Mouse (Mus musculus) liver, embryonic 16.5 days (tissue): Measurements from ENCODE around the gene Galnt16. TPM values are rescaled to one million over a fixed set of nuclear protein-coding genes. Genes with fewer than 3 reads are reported as not detected.

Experiments
- ATAC-seq: fragments of 200-750 bp; cut with Nextera tagmentation; 2 replicates; pipeline ENCODE4 v1.8.0; 2017; ENCODE audit warnings: low read depth, mild to moderate bottlenecking, moderate number of reproducible peaks, moderate library complexity
- H3K27ac ChIP-seq: fragments of 300-500 bp; sonication (generic); 2 replicates; pipeline ENCODE4 v1.5.1; 2014; ENCODE audit warnings: mild to moderate bottlenecking, low read length
- H3K27me3 ChIP-seq: fragments of 300-500 bp; sonication (generic); 2 replicates; pipeline ENCODE4 v1.6.1; 2014; ENCODE audit warnings: low read depth, low read length, mixed read lengths; ENCODE audit not compliant: control insufficient read depth, insufficient read depth
- H3K36me3 ChIP-seq: fragments of 300-500 bp; sonication (generic); 2 replicates; pipeline ENCODE4 v1.6.1; 2014; ENCODE audit warnings: mild to moderate bottlenecking; ENCODE audit not compliant: control insufficient read depth, insufficient read depth
- H3K4me1 ChIP-seq: fragments of 300-500 bp; sonication (generic); 2 replicates; pipeline ENCODE4 v1.6.1; 2014; ENCODE audit warnings: low read depth, low read length, mixed read lengths; ENCODE audit not compliant: control insufficient read depth
- H3K4me2 ChIP-seq: fragments of 300-500 bp; sonication (generic); 2 replicates; pipeline ENCODE4 v1.6.1; 2014; ENCODE audit warnings: low read depth, low read length, mixed read lengths
- H3K4me3 ChIP-seq: fragments of 300-500 bp; sonication (generic); 2 replicates; pipeline ENCODE4 v1.5.1; 2014; ENCODE audit warnings: low read depth, mild to moderate bottlenecking, low read length
- H3K9ac ChIP-seq: fragments of 300-500 bp; sonication (generic); 2 replicates; pipeline ENCODE4 v1.6.1; 2014; ENCODE audit warnings: low read depth, low read length
- H3K9me3 ChIP-seq: fragments of 300-500 bp; sonication (generic); replicated peaks from 2 replicates; pipeline ENCODE4 v1.6.1; 2016; ENCODE audit warnings: low read length; ENCODE audit not compliant: control insufficient read depth
- WGBS: fragments of 180-500 bp; shearing (Covaris S2); extraction: QIAGEN DNeasy Blood & Tissue Kit; methylation state at CpG from one replicate; pipeline ENCODE4 v1.1.7; 2014; ENCODE audit not compliant: insufficient replicate concordance; 5-methylcytosine and 5-hydroxymethylcytosine counted together
- polyA plus RNA-seq: library from polyadenylated mRNA; unstranded; fragments of >200 nt; fragmentation: Nextera tagmentation; extraction: Ambion mirVana; gene quantifications from 2 replicates; pipeline ENCODE4 v1.2.1, GENCODE M21; 2015

The Galnt16 gene
- polyA plus RNA-seq, 1 experiment from 2014 or later, result 0.53 TPM

DNA sequence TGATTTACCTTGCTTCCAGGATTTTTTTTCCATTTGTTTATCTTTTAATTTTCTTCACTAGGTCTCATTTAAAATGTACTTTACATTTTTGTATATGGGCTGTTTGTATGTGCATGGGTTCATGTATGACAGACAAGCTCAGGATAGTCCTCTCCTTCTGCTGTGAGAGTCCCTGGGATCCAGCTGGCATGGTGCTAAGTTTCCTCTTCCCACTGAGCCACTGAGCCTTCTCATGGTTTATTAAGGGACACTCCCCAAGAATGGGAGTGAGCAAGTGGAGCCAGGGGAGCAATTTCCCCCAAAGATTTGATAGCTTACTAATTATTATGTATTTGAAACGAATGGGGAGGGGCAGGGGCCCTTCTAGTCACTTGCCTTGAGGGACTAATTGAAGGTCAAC is 17.6 kb upstream of the Galnt16 start:
- Histone ChIP-seq H3K4me2 (no peak overlapping the region), H3K4me3 (no peak overlapping the region), H3K9me3 (no peaks in the 10 kb centered on the region), H3K36me3 (no peaks in the 10 kb centered on the region), H3K27me3 (no peaks in the 10 kb centered on the region), H3K27ac (no peak overlapping the region), H3K4me1 (no peaks in the 10 kb centered on the region), H3K9ac (no peak overlapping the region)
- WGBS, result 25% methylated on average over 1 of the region's 1 CpGs
- no peak for ATAC-seq

DNA sequence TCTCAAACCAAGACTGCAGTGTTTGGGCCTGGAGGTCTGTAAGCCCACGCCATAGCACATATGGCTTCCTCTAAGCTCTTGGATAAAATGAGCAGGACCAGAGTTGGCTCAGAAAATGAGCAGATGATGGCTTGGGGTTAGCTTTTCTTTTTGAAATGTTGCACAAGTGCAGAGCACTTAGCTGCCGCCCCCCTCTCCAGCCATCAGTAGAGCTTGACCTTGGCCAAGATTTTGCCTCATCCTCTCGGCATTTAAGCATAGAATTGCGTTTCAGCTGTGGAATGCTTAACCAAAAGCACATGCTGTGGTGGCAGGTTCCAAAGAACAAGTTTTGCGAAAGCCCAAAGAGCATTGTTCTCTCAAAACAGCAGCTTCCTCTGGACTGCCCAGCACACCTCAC is 13.4 kb upstream of the Galnt16 start:
- H3K4me2 ChIP-seq, result no peak overlapping the region
- H3K9ac ChIP-seq, result no peak overlapping the region
- no peaks in the 10 kb centered on the region for H3K36me3 ChIP-seq
- H3K4me1 ChIP-seq, result no peaks in the 10 kb centered on the region
- peak; percentile 11; the same call in 1 of the 2 replicates for ATAC-seq
- 61% methylated on average over 5 of the region's 5 CpGs for WGBS
- H3K4me3 ChIP-seq, result no peak overlapping the region
- no peak overlapping the region for H3K27ac ChIP-seq
- H3K27me3 ChIP-seq, result no peaks in the 10 kb centered on the region
- no peaks in the 10 kb centered on the region for H3K9me3 ChIP-seq

DNA sequence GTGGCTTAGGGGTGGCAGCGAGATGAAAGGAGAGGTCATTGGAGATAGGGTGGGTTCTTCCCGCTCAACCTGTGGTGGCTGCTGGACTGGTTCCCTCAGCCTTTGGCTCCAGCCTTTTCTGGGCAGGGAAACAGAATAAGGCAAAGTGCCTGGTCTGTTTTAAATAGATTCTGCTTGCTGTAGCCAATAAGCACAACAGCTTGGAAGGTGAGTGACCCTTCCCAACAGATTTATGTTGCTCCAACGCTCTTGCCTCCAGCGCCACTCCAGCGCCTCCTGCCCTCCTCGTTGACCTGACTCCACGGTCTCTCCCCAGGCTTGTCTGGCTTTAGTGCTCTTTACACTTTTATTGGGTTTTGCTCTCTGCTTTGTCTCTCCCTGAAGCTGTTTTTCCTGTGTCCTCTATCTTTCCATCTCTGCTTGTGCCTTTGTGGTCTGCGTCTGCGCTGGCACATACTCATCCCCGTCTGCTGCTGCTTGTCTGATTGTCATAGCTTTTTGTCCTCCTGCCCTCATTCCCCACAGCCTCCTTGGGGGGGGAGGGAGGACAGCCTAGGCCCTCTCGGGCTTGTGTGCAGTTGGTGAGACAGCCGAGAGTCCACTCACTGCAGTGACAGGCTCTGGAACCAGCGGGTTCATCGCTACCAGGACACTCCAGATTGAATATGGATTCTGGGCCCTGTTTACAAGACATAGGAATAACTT is 10.9 kb upstream of the Galnt16 start:
- H3K9me3 ChIP-seq, result no peaks in the 10 kb centered on the region

DNA sequence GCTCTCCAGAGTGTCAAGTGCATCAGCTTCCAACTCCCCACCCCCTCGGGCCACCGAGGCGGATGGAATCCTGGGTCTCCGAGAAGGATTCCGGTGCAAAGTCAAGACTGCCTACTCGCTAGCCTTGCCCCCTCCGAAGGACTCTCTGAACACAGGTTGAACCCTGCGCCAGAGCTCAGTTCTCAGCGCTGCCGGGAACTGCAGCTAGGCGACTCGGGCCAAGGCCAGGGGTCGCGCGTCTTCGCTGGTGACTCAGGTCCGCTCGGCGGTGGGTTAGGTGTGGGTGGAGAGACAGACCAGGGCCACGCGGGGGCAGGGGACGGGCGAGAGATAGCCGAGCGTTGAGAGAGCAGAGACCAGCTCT is 298 bp downstream of the Galnt16 start:
- Histone ChIP-seq H3K27ac (no peak overlapping the region), H3K4me1 (no peaks in the 10 kb centered on the region), H3K27me3 (peaks cover 61% of the 10 kb centered on the region), H3K9me3 (no peaks in the 10 kb centered on the region), H3K4me3 (peak overlapping the region; percentile 36), H3K4me2 (peak overlapping the region; percentile 45), H3K9ac (no peak overlapping the region), H3K36me3 (no peaks in the 10 kb centered on the region)
- under 1% methylated on average over 25 of the region's 25 CpGs for whole genome bisulfite sequencing
- ATAC-seq, result no peak

More for the DNA sequence above, 10.9 kb upstream of the Galnt16 start:
- ATAC-seq, result no peak
- 36% methylated on average over 14 of the region's 14 CpGs for WGBS
- Histone ChIP-seq H3K9ac (no peak overlapping the region), H3K27ac (no peak overlapping the region), H3K27me3 (no peaks in the 10 kb centered on the region), H3K4me3 (no peak overlapping the region), H3K4me2 (no peak overlapping the region), H3K36me3 (no peaks in the 10 kb centered on the region), H3K4me1 (no peaks in the 10 kb centered on the region)

DNA sequence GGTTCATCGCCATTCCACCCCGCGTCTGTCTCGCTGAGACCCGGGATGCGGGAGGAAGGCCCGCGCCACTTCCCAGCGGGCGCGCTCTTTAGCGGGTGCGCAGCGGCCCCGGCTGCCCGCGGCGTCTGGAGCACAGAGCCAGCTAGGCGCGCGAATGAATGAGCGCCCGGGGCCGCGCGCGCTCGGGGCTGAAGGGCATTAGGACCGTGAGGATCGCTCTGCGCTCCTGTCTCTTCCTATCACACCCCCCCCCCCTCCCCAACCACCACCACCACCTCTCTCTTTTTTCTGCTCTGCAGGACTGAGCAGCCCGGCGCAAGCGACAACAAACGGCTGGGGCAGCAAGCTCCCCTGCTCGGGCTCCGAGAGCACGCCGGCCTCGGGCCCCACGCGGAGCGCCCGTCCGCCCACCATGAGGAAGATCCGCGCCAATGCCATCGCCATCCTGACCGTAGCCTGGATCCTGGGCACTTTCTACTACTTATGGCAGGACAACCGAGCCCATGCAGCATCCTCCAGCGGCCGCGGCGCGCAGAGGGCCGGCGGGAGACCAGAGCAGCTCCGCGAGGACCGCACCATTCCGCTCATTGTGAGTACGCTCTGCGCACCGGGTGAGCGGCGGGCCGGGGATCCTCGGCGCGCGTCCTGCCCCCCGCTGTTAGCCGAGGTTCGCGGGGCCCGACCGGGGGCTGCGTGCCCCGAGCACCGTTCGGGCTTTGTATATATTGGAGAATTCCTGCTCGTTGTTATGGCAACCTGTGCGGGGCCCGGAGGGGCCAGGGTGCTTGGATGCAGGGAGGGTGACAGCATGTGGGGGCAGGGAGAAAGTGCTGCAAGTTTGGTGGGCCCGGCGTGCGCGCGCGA is 912 bp downstream of the Galnt16 start:
- Histone ChIP-seq H3K27me3 (peaks cover 61% of the 10 kb centered on the region), H3K4me3 (peak overlapping the region; percentile 36), H3K4me1 (no peaks in the 10 kb centered on the region), H3K9me3 (no peaks in the 10 kb centered on the region), H3K27ac (no peak overlapping the region), H3K4me2 (peak overlapping the region; percentile 45), H3K36me3 (no peaks in the 10 kb centered on the region), H3K9ac (no peak overlapping the region)
- no peak for ATAC-seq
- WGBS, result 1% methylated on average over 90 of the region's 90 CpGs

DNA sequence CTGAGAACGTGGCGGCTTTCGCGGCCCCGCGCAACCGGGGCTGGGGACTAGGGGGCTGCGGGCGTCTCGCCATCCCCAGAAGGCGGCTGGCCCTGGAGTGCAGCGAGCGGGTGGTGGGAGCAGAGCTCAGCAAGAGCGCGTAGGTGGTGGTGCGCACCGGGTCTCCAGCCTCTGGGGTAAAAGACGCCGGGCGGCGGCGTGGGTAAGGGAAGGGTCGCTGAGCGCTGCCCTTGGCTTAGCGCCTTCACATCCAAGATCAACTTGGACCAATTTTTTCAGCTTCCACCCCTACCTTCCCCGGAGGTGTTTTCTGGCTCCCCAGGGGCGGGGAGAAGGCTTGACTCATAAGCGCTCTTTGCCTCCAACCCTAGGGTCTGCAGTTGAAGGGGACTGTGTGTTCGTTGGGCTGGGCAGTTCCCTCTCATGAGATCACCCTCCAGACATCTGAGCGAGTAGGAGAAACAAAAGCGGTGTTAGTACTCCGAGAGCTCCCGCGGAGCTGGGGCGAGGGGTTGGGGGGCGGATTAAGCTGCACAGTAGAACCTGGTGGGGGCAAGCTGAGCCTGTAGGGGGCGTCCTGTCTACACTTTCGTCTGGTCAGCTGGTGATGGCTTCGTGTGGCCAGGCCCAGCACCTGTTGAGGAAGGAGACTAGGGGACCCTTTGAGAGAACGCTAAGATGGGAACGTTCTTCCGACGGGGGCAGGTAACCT is 1.7 kb downstream of the Galnt16 start:
- 2% methylated on average over 43 of the region's 43 CpGs for WGBS
- peak overlapping the region; percentile 45 for H3K4me2 ChIP-seq
- no peak for ATAC-seq
- H3K36me3 ChIP-seq, result no peaks in the 10 kb centered on the region
- no peaks in the 10 kb centered on the region for H3K9me3 ChIP-seq
- H3K9ac ChIP-seq, result no peak overlapping the region
- no peak overlapping the region for H3K27ac ChIP-seq
- H3K27me3 ChIP-seq, result peaks cover 61% of the 10 kb centered on the region
- H3K4me3 ChIP-seq, result peak overlapping the region; percentile 36
- no peaks in the 10 kb centered on the region for H3K4me1 ChIP-seq

DNA sequence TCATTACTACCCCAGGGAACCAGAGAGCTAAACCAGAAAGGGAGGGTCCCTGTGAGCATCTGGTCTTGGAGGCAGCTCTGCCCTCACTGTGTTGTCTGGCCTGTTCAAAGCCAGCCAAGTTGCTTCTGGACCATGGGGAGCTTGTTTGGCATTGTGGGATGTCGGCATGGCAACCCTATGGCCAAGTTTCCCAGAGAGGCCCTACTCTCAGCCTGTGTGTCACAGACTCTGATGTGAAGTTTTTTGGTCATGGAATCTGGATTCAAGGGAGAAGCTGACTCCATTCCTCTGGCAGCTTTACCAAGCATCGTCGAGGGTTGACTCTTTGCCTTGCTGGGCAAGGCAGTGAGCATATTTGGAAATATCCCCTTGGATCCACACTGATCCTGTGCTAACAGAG is 3.9 kb downstream of the Galnt16 start:
- peaks cover 54% of the 10 kb centered on the region for H3K27me3 ChIP-seq
- no peaks in the 10 kb centered on the region for H3K4me1 ChIP-seq
- H3K4me2 ChIP-seq, result no peak overlapping the region
- no peak overlapping the region for H3K4me3 ChIP-seq
- 33% methylated on average over 3 of the region's 3 CpGs for WGBS
- H3K9me3 ChIP-seq, result no peaks in the 10 kb centered on the region
- H3K36me3 ChIP-seq, result no peaks in the 10 kb centered on the region
- no peak for ATAC-seq
- H3K27ac ChIP-seq, result no peak overlapping the region
- H3K9ac ChIP-seq, result no peak overlapping the region

DNA sequence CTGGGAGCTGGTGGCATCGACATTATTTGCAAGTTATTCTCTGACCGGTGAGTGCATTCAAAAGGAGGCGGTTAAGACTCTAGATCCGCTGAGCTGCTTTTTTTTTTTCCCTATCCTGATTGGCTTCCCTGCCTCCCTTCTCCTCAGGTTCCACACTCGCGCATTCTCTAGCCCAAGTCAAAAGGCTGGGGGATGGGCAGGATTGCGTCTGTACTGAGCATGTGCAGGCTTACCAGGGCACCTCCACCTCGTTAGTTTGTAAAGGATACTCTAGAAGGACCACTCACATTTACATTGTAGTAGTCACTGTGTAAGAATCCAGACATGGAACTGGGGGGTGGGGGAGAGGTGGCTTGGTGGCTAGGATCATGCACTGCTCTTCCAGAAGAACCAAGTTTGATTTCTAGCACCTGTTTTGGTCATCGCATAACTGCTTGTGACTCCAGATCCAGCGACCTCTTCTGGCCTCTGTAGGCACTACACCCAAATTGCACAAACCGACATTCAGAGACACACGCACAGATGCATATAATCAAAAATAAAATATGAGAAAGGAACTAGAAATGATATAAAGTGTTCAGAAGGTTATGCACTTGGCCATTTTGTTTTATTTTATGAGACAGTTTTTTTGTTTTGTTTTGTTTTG is 6.3 kb downstream of the Galnt16 start:
- Histone ChIP-seq H3K9me3 (no peaks in the 10 kb centered on the region), H3K4me2 (no peak overlapping the region), H3K27me3 (peaks cover 30% of the 10 kb centered on the region), H3K9ac (no peak overlapping the region), H3K36me3 (no peaks in the 10 kb centered on the region), H3K27ac (no peak overlapping the region), H3K4me3 (no peak overlapping the region), H3K4me1 (no peaks in the 10 kb centered on the region)
- ATAC-seq, result no peak
- 31% methylated on average over 12 of the region's 12 CpGs for WGBS
